Mouse (Mus musculus): ENCODE results near the gene Aqp6.

DNA sequence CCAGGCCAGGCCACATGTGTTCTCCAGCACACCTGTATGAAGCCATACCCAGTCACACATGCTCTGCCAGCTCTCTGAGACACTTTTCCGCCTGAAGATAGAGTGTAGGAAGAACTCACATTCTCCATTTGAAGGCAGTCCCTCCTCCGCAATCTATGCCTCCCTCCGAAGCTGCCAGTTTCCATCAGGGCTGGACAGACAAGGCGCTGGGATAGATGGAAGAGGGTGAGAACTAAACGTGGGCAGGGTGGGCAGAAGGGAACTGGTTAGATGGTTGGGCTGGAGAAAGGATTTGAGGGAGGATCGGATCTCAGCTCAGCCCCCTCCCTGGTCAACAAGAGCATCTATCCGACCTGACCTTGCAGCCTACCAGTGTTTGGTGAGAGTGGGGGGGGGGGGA is 4.4 kb upstream of the Aqp6 start:
- TF ChIP-seq CTCF (conservative IDR thresholded peaks at IDR 0.05; ENCODE audit: insufficient read depth, insufficient read length, low read depth, low read length) (no peak), POLR2A (IDR thresholded peaks at IDR 0.05; ENCODE audit: low read depth, low read length) (no peak)

Measured in kidney, adult 2 months (tissue).